Mouse (Mus musculus) liver, embryonic 11.5 days (tissue): ENCODE results near the gene Cpt1b. TPM values are rescaled to one million over a fixed set of nuclear protein-coding genes. Genes with fewer than 3 reads are reported as not detected.

Experiments used
- ATAC-seq: fragments of 200-750 bp; cut with Nextera tagmentation; replicated peaks from 2 replicates; pipeline ENCODE4 v1.8.0; 2017; ENCODE audit warnings: moderate number of reproducible peaks, mild to moderate bottlenecking, moderate TSS enrichment, moderate library complexity; ENCODE audit not compliant: low FRiP score
- DNase-seq: peaks from one replicate; pipeline ENCODE4 v3.0.0-alpha.2; 2017; ENCODE audit warnings: low spot score
- H3K27ac ChIP-seq: fragments of 300-500 bp; sonication (generic); 2 replicates; pipeline ENCODE4 v1.5.1; 2014; ENCODE audit warnings: mild to moderate bottlenecking, low read depth, low read length, control low read depth
- H3K27me3 ChIP-seq: fragments of 300-500 bp; sonication (generic); replicated peaks from 2 replicates; pipeline ENCODE4 v1.6.1; 2014; ENCODE audit warnings: low read length, mixed read lengths; ENCODE audit not compliant: control insufficient read depth, insufficient read depth
- H3K36me3 ChIP-seq: fragments of 300-500 bp; sonication (generic); 2 replicates; pipeline ENCODE4 v1.6.1; 2014; ENCODE audit warnings: mild to moderate bottlenecking, low read length, moderate library complexity, mixed read lengths; ENCODE audit not compliant: control insufficient read depth, insufficient read depth
- H3K4me1 ChIP-seq: fragments of 300-500 bp; sonication (generic); replicated peaks from 2 replicates; pipeline ENCODE4 v1.6.1; 2014; ENCODE audit warnings: low read length, mixed read lengths; ENCODE audit not compliant: control insufficient read depth, insufficient read depth
- H3K4me2 ChIP-seq: fragments of 300-500 bp; sonication (generic); 2 replicates; pipeline ENCODE4 v1.6.1; 2014; ENCODE audit warnings: mild to moderate bottlenecking, control low read depth, moderate library complexity
- H3K4me3 ChIP-seq: fragments of 300-500 bp; sonication (generic); 2 replicates; pipeline ENCODE4 v1.5.1; 2014; ENCODE audit warnings: low read depth, low read length, control low read depth
- H3K9ac ChIP-seq: fragments of 300-500 bp; sonication (generic); 2 replicates; pipeline ENCODE4 v1.6.1; 2014; ENCODE audit warnings: low read depth, low read length, control low read depth
- H3K9me3 ChIP-seq: fragments of 300-500 bp; sonication (generic); 2 replicates; pipeline ENCODE4 v1.6.1; 2016; ENCODE audit warnings: low read length, inconsistent platforms, mixed read lengths; ENCODE audit not compliant: control insufficient read depth
- WGBS: fragments of 180-500 bp; shearing (Covaris S2); extraction: QIAGEN DNeasy Blood & Tissue Kit; methylation state at CpG from one replicate; pipeline ENCODE4 v1.1.7; 2014; 5-methylcytosine and 5-hydroxymethylcytosine counted together
- polyA plus RNA-seq: library from polyadenylated mRNA; unstranded; fragments of >200 nt; fragmentation: Nextera tagmentation; extraction: Ambion mirVana; gene quantifications from 2 replicates; pipeline ENCODE4 v1.2.1, GENCODE M21; 2014

The Cpt1b gene
- polyA plus RNA-seq, 1 experiment from 2014 or later = 3.5 TPM

- H3K4me1 ChIP-seq = no peaks in the 10 kb centered on the region
- no peak overlapping the region for H3K4me2 ChIP-seq
- H3K27me3 ChIP-seq = no peaks in the 10 kb centered on the region
- H3K9me3 ChIP-seq = no peaks in the 10 kb centered on the region
- 84% methylated on average over 8 of the region's 8 CpGs for WGBS
- ATAC-seq (no peak), DNase-seq (no peak)
- H3K4me3 ChIP-seq = no peak overlapping the region
- no peak overlapping the region for H3K27ac ChIP-seq
- peaks cover 7% of the 10 kb centered on the region; the same call in 1 of the 2 replicates for H3K36me3 ChIP-seq
- H3K9ac ChIP-seq = no peak overlapping the region
These were observed 10.4 kb downstream of the Cpt1b start for GRCm38 (mm10) chr15:89415282-89415681.

- no peaks in the 10 kb centered on the region for H3K27me3 ChIP-seq
- no peaks in the 10 kb centered on the region for H3K4me1 ChIP-seq
- 73% methylated on average over 23 of the region's 24 CpGs for WGBS
- H3K9ac ChIP-seq = no peak within 1 kb of the TSS
- 0 out of 2 replicates have a peak, but pooled peaks cover 3% of the 10 kb centered on the region for H3K9me3 ChIP-seq
- DNase-seq (no peak), ATAC-seq (0 out of 2 replicates have a peak, but pooled peaks have one; percentile 26)
- H3K27ac ChIP-seq = no peak within 1 kb of the TSS
- H3K4me2 ChIP-seq = no peak within 1 kb of the TSS
- H3K4me3 ChIP-seq = no peak within 1 kb of the TSS
- H3K36me3 ChIP-seq = no peaks in the 10 kb centered on the region
These were observed 15.5 kb downstream of the Cpt1b start, which contains the start of gene Syce3 for GRCm38 (mm10) chr15:89410118-89410517. Gene Syce3 (minus strand): TSS chr15:89410503.

- Histone ChIP-seq H3K4me3 (no peak overlapping the region), H3K27me3 (no peaks in the 10 kb centered on the region), H3K4me2 (no peak overlapping the region), H3K4me1 (no peaks in the 10 kb centered on the region), H3K36me3 (no peaks in the 10 kb centered on the region), H3K27ac (no peak overlapping the region), H3K9ac (no peak overlapping the region), H3K9me3 (0 out of 2 replicates have a peak, but pooled peaks cover 3% of the 10 kb centered on the region)
- ATAC-seq (no peak), DNase-seq (no peak)
These were observed 19.0 kb downstream of the Cpt1b start for GRCm38 (mm10) chr15:89406691-89407090.

- Histone ChIP-seq H3K27me3 (no peaks in the 10 kb centered on the region), H3K36me3 (no peaks in the 10 kb centered on the region), H3K27ac (no peak overlapping the region), H3K4me1 (no peaks in the 10 kb centered on the region), H3K4me3 (no peak overlapping the region), H3K4me2 (no peak overlapping the region), H3K9ac (no peak overlapping the region), H3K9me3 (0 out of 2 replicates have a peak, but pooled peaks cover under 1% of the 10 kb centered on the region)
- ATAC-seq (no peak), DNase-seq (no peak)
- 74% methylated on average over 10 of the region's 10 CpGs for WGBS
These were observed 20.6 kb downstream of the Cpt1b start for GRCm38 (mm10) chr15:89404831-89405623.

- Histone ChIP-seq H3K9me3 (no peaks in the 10 kb centered on the region), H3K4me1 (no peaks in the 10 kb centered on the region), H3K27me3 (no peaks in the 10 kb centered on the region), H3K36me3 (no peaks in the 10 kb centered on the region), H3K9ac (no peak overlapping the region), H3K4me3 (no peak overlapping the region), H3K27ac (no peak overlapping the region), H3K4me2 (no peak overlapping the region)
- 86% methylated on average over 1 of the region's 1 CpGs for WGBS
- ATAC-seq (no peak), DNase-seq (no peak)
These were observed 23.2 kb downstream of the Cpt1b start for GRCm38 (mm10) chr15:89402471-89402870.

- Histone ChIP-seq H3K9me3 (no peaks in the 10 kb centered on the region), H3K36me3 (no peaks in the 10 kb centered on the region), H3K4me3 (no peak overlapping the region), H3K4me1 (no peaks in the 10 kb centered on the region), H3K27me3 (no peaks in the 10 kb centered on the region), H3K27ac (no peak overlapping the region), H3K4me2 (no peak overlapping the region), H3K9ac (no peak overlapping the region)
- DNase-seq (no peak), ATAC-seq (no peak)
- WGBS = 35% methylated on average over 1 of the region's 1 CpGs
These were observed 25.9 kb downstream of the Cpt1b start for GRCm38 (mm10) chr15:89399716-89400115.

- H3K27me3 ChIP-seq = no peaks in the 10 kb centered on the region
- H3K27ac ChIP-seq = no peak overlapping the region
- H3K36me3 ChIP-seq = no peaks in the 10 kb centered on the region
- ATAC-seq (no peak), DNase-seq (no peak)
- no peaks in the 10 kb centered on the region for H3K9me3 ChIP-seq
- no peak overlapping the region for H3K9ac ChIP-seq
- H3K4me3 ChIP-seq = no peak overlapping the region
- 75% methylated on average over 2 of the region's 2 CpGs for WGBS
- no peaks in the 10 kb centered on the region for H3K4me1 ChIP-seq
- H3K4me2 ChIP-seq = no peak overlapping the region
These were observed 27.5 kb downstream of the Cpt1b start for GRCm38 (mm10) chr15:89398146-89398545.

GRCm38 (mm10) chr15:89396883-89397282 lies 28.8 kb downstream of the Cpt1b start:
- Histone ChIP-seq H3K27ac (no peak overlapping the region), H3K9ac (no peak overlapping the region), H3K4me3 (no peak overlapping the region), H3K36me3 (no peaks in the 10 kb centered on the region), H3K27me3 (no peaks in the 10 kb centered on the region), H3K4me2 (no peak overlapping the region), H3K9me3 (no peaks in the 10 kb centered on the region), H3K4me1 (no peaks in the 10 kb centered on the region)
- 83% methylated on average over 4 of the region's 4 CpGs for WGBS
- no peak for ATAC-seq
- DNase-seq = no peak

GRCm38 (mm10) chr15:89390081-89390480 lies 35.6 kb downstream of the Cpt1b start:
- no peak overlapping the region for H3K27ac ChIP-seq
- ATAC-seq = no peak
- H3K27me3 ChIP-seq = no peaks in the 10 kb centered on the region; the same call in 1 of the 2 replicates
- no peaks in the 10 kb centered on the region for H3K4me1 ChIP-seq
- no peaks in the 10 kb centered on the region for H3K9me3 ChIP-seq
- no peaks in the 10 kb centered on the region for H3K36me3 ChIP-seq
- WGBS = 93% methylated on average over 10 of the region's 10 CpGs
- no peak overlapping the region for H3K4me3 ChIP-seq
- no peak for DNase-seq
- no peak overlapping the region for H3K9ac ChIP-seq
- H3K4me2 ChIP-seq = no peak overlapping the region
